Mouse (Mus musculus): ENCODE data around the gene Cactin.

The Cactin gene

GRCm38 (mm10) chr10:81320550-81321347 is at the start of gene Cactin:
Gene Cactin, plus strand, starts transcription at chr10:81321103.
- DNase-seq, result peak; percentile 99

GRCm38 (mm10) chr10:81272356-81272755 is 48.5 kb upstream of the Cactin start:
- no peak for DNase-seq

DNA sequence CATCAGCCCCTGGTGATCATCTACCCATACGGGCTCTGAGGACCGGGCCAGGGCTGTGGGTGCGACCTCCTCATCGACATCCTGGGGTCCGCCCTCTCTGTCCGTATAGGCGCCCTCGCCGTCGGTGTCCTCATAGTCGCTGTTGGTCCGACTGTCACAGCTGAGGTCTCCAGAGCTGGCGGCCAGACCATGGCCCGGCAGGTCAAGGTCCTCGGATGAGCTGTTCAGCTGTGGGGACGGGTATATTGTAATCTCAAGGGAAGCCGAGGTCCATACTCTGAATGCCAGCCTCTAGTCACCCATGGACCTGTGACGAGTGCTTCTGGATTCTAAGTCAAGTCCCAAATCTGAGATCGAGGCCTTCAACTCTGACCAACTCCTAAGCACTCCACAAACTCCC is 47.1 kb upstream of the Cactin start:
- DNase-seq, result no peak

- DNase-seq, result peak; percentile 38
Measured at GRCm38 (mm10) chr10:81277676-81278075, 43.2 kb upstream of the Cactin start.

- peak; percentile 40 for DNase-seq
Measured at GRCm38 (mm10) chr10:81279496-81279895, 41.4 kb upstream of the Cactin start.

DNA sequence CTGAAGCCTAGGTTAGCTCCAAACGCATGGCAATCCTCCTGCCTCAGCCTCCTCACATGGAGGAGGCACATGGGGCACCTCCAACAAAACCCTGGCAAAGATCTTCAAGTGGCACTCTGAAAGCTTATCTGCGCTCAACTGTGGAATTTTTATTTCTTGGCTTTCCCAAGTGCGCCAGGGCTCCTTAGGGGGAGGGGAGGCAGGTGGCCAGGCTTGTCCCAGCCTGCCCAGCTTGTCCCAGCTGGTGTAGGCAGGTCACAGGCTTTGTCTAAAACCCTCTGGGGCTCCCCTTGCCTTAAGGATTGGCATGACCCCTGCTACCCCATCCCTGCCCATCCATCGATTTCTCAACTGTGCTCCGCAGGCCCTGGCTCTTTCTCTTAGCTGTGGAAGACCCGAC is 36.7 kb upstream of the Cactin start:
- no peak for DNase-seq

- DNase-seq, result peak; percentile 61
Measured at GRCm38 (mm10) chr10:81284719-81285118, 36.2 kb upstream of the Cactin start.

GRCm38 (mm10) chr10:81285694-81286450 is 35.0 kb upstream of the Cactin start:
- peak; percentile 97 for DNase-seq

GRCm38 (mm10) chr10:81286586-81286985 is 34.3 kb upstream of the Cactin start:
- peak; percentile 56 for DNase-seq

- peak; percentile 90 for DNase-seq
Measured at GRCm38 (mm10) chr10:81287513-81288157, 33.3 kb upstream of the Cactin start.

- DNase-seq, result peak; percentile 86
Measured at GRCm38 (mm10) chr10:81288601-81289000, 32.3 kb upstream of the Cactin start.

- DNase-seq, result peak; percentile 81
Measured at GRCm38 (mm10) chr10:81289278-81289677, 31.6 kb upstream of the Cactin start.

DNA sequence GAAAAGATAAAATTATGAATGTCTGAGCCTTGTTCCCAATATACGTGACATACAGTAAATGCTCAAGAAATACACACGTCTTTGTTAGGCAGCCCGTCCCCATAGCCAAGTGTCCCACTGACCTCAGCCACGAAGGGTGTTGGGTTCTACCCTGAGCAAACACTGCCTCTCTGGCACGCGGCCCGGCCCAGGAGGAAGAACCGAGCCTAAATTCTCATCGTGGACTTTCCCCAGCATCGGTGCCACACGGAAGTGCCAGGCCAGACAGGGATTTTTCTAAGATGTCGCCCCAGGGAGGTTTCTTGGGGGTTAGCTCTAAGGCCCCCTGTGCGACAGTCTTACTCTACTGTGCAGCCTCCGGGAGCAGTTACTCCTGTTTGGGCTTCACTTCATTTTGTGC is 31.1 kb upstream of the Cactin start:
- no peak for DNase-seq

DNA sequence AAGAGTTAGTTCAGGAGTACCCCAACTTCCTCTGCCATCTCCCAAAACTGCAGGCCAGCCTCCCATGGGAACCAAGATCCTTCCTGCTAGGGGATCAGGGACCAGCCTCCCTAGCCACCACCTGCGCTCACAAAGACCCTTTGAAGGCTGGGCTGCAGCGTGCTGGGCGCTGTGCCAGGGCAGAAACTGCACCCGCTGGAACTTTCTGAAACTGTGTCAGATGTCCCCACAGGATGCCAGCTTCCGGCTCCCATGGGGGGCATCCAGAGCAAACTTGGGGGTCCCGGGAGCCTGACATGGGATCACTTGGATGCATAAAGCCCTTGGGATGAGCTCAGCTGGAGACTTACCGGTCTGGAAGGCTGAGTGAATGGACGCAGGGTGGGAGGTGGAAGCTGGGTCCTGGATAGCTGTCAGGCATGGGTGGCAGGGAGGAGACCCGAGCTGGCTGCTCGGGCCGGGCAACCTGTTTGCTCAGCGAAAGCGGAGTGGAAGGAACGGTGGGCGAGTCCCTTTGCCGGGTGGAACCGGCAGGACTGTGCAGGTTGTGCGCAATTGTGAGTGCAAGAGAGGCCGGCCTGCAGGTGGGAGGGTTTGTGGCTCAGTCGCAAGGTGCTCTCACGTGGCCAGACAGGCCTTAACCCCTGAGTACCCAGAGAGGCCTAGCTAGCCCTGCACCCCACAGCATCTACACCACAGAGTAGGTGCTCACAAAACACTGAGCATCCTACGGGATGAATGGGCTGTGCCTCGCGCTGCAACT is 30.0 kb upstream of the Cactin start:
- DNase-seq, result peak; percentile 67

GRCm38 (mm10) chr10:81291511-81292104 is 29.3 kb upstream of the Cactin start, which contains the start of gene Tjp3:
Gene Tjp3, minus strand, starts transcription at chr10:81291581.
- DNase-seq, result no peak

GRCm38 (mm10) chr10:81292554-81293333 is 28.2 kb upstream of the Cactin start, which contains the start of gene Pip5k1c:
Gene Pip5k1c, plus strand, starts transcription at chr10:81292963.
- peak; percentile 99 for DNase-seq

DNA sequence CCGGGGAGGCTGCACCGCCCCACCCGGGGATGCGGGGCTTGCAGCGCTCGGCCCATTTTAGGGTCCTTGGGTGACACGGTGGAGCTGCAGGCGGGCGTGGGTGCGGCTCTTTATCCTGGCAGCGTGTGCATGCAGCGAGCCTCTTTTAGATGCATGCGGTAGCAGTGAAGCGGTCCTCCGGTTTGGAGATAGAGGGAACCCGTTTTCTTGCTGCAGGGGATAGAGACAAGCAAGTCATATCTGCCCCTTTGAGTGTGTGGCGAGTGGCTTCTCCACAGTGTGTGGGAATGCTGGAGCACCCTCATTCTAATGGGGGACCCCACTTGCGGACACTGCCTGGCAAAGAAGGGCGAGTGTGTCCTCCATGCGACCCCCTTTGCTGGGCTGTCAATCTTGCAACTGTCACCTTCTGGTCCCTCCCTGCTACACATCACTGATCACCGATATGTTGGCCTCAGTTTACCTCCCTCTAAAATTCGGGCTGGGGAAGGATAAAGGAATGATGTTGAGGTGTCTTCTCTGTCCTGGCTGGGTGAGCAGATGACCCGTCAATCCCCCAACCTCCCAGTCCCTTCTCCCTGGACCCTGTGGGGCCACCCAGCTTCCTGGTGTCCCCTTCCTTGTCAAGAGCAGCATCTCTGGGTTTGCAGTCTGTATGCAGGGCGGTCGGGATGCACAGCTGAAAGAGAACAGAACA is 27.4 kb upstream of the Cactin start:
- no peak for DNase-seq

DNA sequence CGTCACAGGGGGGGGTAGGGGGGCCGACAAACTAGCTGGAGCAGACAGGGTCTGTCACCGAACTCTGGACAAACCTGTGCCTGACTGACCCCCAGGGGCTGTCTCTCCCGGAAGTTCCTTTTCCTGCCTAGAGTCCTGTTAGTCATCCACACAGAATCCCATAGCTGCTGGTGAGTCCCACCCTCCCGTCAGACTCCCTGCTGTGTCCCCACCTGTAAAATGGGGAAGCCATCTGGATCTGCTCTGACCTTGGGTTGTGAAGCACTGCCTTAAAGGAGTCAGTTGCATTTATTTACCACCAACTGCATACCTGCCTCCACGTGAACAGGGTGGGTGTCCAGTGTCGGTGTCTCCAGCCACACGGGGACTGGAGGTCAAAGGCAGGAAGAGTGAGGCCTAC is 26.5 kb upstream of the Cactin start:
- no peak for DNase-seq

GRCm38 (mm10) chr10:81295185-81295584 is 25.7 kb upstream of the Cactin start:
- no peak for DNase-seq

DNA sequence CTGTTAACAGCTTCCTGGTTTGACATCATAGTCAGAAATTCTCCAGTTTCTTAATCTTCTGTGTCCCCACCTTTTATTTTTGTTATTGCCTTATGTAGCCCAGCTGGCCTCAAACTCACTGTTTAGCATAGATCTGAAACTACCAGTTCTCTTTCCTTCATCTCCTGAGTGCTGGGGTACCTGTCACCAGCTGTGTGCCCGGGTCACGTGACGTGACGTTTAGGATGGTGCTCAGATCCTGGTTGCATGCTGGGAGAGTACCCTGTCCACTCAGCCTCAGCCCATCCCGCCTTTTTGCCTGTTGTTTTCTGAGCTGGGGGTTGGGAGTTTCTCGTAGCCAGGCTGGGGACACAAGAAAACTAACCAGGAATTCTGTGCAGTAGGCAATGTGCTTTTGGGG is 23.7 kb upstream of the Cactin start:
- DNase-seq, result peak; percentile 78

GRCm38 (mm10) chr10:81297845-81298244 is 23.1 kb upstream of the Cactin start:
- DNase-seq, result peak; percentile 72
